Comparison of ENCODE assay signal across 8 mouse cellular contexts in genomic region chr2:168205681-168206631, GRCm38 (mm10). TPM values are rescaled to one million over a fixed set of nuclear protein-coding genes. Genes with fewer than 3 reads are reported as not detected.
A peak's percentile ranks its signal among the peaks of the same experiment; 100 is the strongest.
DNase-seq lines count a peak whose midpoint lies in the region; ATAC-seq lines count a peak whose summit lies in the region.

No protein-coding gene starts in this region.

- peak overlapping the region; percentile 95 for H3K27ac ChIP-seq in liver, embryonic 13.5 days
- H3K27ac ChIP-seq in neural tube, embryonic 13.5 days (replicated peaks): peak overlapping the region; percentile 99

- peak; percentile 16; the same call in 1 of the 2 replicates for ATAC-seq in liver, embryonic 13.5 days (ENCODE audit: low read depth)
- peak; percentile 32 for ATAC-seq in neural tube, embryonic 13.5 days (ENCODE audit: low read depth)

- H3K9ac ChIP-seq in liver, embryonic 13.5 days: peak overlapping the region; percentile 99
- peak overlapping the region; percentile 100 for H3K9ac ChIP-seq in neural tube, embryonic 13.5 days

- H3K4me1 ChIP-seq in liver, embryonic 13.5 days (replicated peaks): peaks cover 56% of the 10 kb centered on the region
- peaks cover 44% of the 10 kb centered on the region for H3K4me1 ChIP-seq in neural tube, embryonic 13.5 days (replicated peaks)

- WGBS in liver, embryonic 13.5 days (ENCODE audit: insufficient replicate concordance): under 1% methylated on average over 45 of the region's 49 CpGs
- 1% methylated on average over 43 of the region's 49 CpGs for WGBS in neural tube, embryonic 13.5 days

- no peaks in the 10 kb centered on the region for H3K9me3 ChIP-seq in liver, embryonic 13.5 days (replicated peaks)
- no peaks in the 10 kb centered on the region for H3K9me3 ChIP-seq in neural tube, embryonic 13.5 days

- peak; percentile 29 for DNase-seq in right cerebral cortex, adult 18-20 months
- DNase-seq in right cerebral cortex, postnatal 36 days (ENCODE audit: low spot score in 2 of 2): no peak
- peak; percentile 58 for DNase-seq in cerebellum, adult 9-11 months
- DNase-seq in gastrocnemius, postnatal 25 days: peak; percentile 16
- DNase-seq in kidney, adult 8-10 months: peak; percentile 12 to 26
- DNase-seq in liver, embryonic 13.5 days: peak; percentile 18
- DNase-seq in thymus, postnatal 14 days: peak; percentile 58

- no peaks in the 10 kb centered on the region for H3K27me3 ChIP-seq in liver, embryonic 13.5 days
- H3K27me3 ChIP-seq in neural tube, embryonic 13.5 days: no peaks in the 10 kb centered on the region

- H3K4me3 ChIP-seq in liver, embryonic 13.5 days (replicated peaks): peak overlapping the region; percentile 98
- H3K4me3 ChIP-seq in neural tube, embryonic 13.5 days: peak overlapping the region; percentile 86

- H3K4me2 ChIP-seq in liver, embryonic 13.5 days: peak overlapping the region; percentile 91
- H3K4me2 ChIP-seq in neural tube, embryonic 13.5 days: peak overlapping the region; percentile 73

- peaks cover 54% of the 10 kb centered on the region for H3K36me3 ChIP-seq in liver, embryonic 13.5 days
- peaks cover 42% of the 10 kb centered on the region for H3K36me3 ChIP-seq in neural tube, embryonic 13.5 days

RNA-seq across cellular contexts. Expression of gene Adnp, which starts 1.0 kb away (rescaled TPM):
- 10 to 100 TPM; 15.2 to 16.7 TPM for total RNA-seq in gastrocnemius, postnatal 25 days (2021)
- 0.71 and 0.91 TPM in 2 replicates for polyA plus RNA-seq in liver, embryonic 13.5 days (2015; fragmentation: Nextera tagmentation; extraction: Ambion mirVana)
- 3.1 and 5.9 TPM in 2 replicates for polyA plus RNA-seq in neural tube, embryonic 13.5 days (2015; fragmentation: Nextera tagmentation; extraction: Ambion mirVana)

RNA-seq across cellular contexts. Expression of gene Gm20716, which starts 24.2 kb away (rescaled TPM):
- 1 to 10 TPM; 8.2 to 9.1 TPM for total RNA-seq in gastrocnemius, postnatal 25 days (2021)
- 4.4 and 5.0 TPM in 2 replicates for polyA plus RNA-seq in liver, embryonic 13.5 days (2015; fragmentation: Nextera tagmentation; extraction: Ambion mirVana)
- 21.7 and 25.0 TPM in 2 replicates for polyA plus RNA-seq in neural tube, embryonic 13.5 days (2015; fragmentation: Nextera tagmentation; extraction: Ambion mirVana)

RNA-seq across cellular contexts. Expression of gene Dpm1, which starts 24.4 kb away (rescaled TPM):
- 10 to 100 TPM; 70.2 to 73.6 TPM for total RNA-seq in gastrocnemius, postnatal 25 days (2021)
- 101 and 106 TPM in 2 replicates for polyA plus RNA-seq in liver, embryonic 13.5 days (2015; fragmentation: Nextera tagmentation; extraction: Ambion mirVana)
- polyA plus RNA-seq in neural tube, embryonic 13.5 days (2015; fragmentation: Nextera tagmentation; extraction: Ambion mirVana): 66.2 and 75.9 TPM in 2 replicates

RNA-seq across cellular contexts. Expression of gene Mocs3, which starts 24.5 kb away (rescaled TPM):
- 1 to 10 TPM; 3.9 to 4.0 TPM for total RNA-seq in gastrocnemius, postnatal 25 days (2021)
- polyA plus RNA-seq in liver, embryonic 13.5 days (2015; fragmentation: Nextera tagmentation; extraction: Ambion mirVana): 3.4 and 3.9 TPM in 2 replicates
- 8.2 and 8.7 TPM in 2 replicates for polyA plus RNA-seq in neural tube, embryonic 13.5 days (2015; fragmentation: Nextera tagmentation; extraction: Ambion mirVana)

Comparison
In these comparisons a context has a peak if more than half of its experiments do, and no peak if none do; other contexts are left out.
1. DNase-seq: peak in right cerebral cortex, adult 18-20 months (single experiment), cerebellum, adult 9-11 months (single experiment), gastrocnemius, postnatal 25 days (single experiment), kidney, adult 8-10 months (2 of 2), liver, embryonic 13.5 days (single experiment) and thymus, postnatal 14 days (single experiment); none in right cerebral cortex, postnatal 36 days (0 of 2).